Mouse (Mus musculus) limb, embryonic 15.5 days (tissue): ENCODE measurements around the gene Lrrc10. TPM values are rescaled to one million over a fixed set of nuclear protein-coding genes. Genes with fewer than 3 reads are reported as not detected.

Source experiments
- ATAC-seq: fragments of 200-750 bp; cut with Nextera tagmentation; 2 replicates; pipeline ENCODE4 v1.8.0; 2017; ENCODE audit warnings: low read depth, moderate TSS enrichment; ENCODE audit not compliant: insufficient number of reproducible peaks, low FRiP score, low TSS enrichment
- H3K27ac ChIP-seq: fragments of 300-500 bp; sonication (generic); 2 replicates; pipeline ENCODE4 v1.5.1; 2015; ENCODE audit warnings: moderate library complexity, mild to moderate bottlenecking, inconsistent platforms
- H3K27me3 ChIP-seq: fragments of 300-500 bp; sonication (generic); 2 replicates; pipeline ENCODE4 v1.6.1; 2015; ENCODE audit warnings: inconsistent platforms
- H3K36me3 ChIP-seq: fragments of 300-500 bp; sonication (generic); 2 replicates; pipeline ENCODE4 v1.6.1; 2015; ENCODE audit warnings: inconsistent platforms
- H3K4me1 ChIP-seq: fragments of 300-500 bp; sonication (generic); 2 replicates; pipeline ENCODE4 v1.6.1; 2015; ENCODE audit warnings: inconsistent platforms
- H3K4me2 ChIP-seq: fragments of 300-500 bp; sonication (generic); 2 replicates; pipeline ENCODE4 v1.6.1; 2015; ENCODE audit warnings: mild to moderate bottlenecking, inconsistent platforms
- H3K4me3 ChIP-seq: fragments of 300-500 bp; sonication (generic); 2 replicates; pipeline ENCODE4 v1.5.1; 2015; ENCODE audit warnings: mild to moderate bottlenecking, inconsistent platforms
- H3K9ac ChIP-seq: fragments of 300-500 bp; sonication (generic); 2 replicates; pipeline ENCODE4 v1.6.1; 2015; ENCODE audit warnings: inconsistent platforms
- H3K9me3 ChIP-seq: fragments of 300-500 bp; sonication (generic); 2 replicates; pipeline ENCODE4 v1.6.1; 2016; ENCODE audit warnings: inconsistent platforms
- WGBS: fragments of 180-500 bp; shearing (Covaris S2); methylation state at CpG from one replicate; pipeline ENCODE4 v1.1.7; 2015; 5-methylcytosine and 5-hydroxymethylcytosine counted together
- polyA plus RNA-seq: library from polyadenylated mRNA; unstranded; fragments of >200 nt; fragmentation: Nextera tagmentation; extraction: Ambion mirVana; gene quantifications from 2 replicates; pipeline ENCODE4 v1.2.1, GENCODE M21; 2015

The Lrrc10 gene
- polyA plus RNA-seq, 1 experiment from 2014 or later, result not detected

DNA sequence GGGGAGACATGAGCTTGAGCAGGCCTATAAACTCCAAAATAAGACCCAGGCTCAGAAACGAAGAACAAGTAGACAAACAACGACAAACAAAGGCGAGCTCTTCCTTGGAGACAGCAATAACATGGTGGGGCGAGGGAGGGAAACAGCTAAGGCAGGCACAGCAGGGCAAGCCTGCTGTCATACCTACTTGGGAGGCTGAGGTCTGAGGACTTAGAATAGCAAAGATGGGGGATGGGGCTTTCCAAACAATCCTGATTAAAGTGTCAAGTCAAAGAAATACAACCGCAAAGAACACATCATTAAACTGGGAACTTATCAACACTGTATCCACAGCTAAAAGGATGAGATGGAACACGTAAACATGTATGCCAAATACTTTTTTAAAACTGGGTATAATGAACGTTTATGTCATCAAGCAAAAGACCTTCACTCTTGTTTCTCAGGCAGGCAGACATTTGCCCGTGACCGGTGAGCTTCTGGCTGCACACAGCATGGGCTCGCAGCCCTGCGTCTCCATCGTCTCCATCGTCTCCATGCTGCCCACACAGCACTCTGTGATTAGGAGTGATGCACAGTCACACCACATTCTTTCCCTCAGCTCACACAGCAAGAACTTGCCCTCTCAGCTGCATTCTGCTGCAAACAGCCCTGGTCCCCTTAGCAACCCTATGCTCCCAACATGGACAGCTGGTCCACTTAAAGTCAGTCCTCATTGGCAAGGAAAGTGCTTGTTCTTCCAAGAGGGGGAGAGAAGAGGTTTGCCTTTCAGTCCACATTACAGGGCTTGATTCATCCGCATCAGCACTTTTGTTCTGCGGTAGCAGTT lies 49.6 kb downstream of the Lrrc10 start:
- H3K4me3 ChIP-seq, result no peak overlapping the region
- H3K4me2 ChIP-seq, result no peak overlapping the region
- peaks cover 4% of the 10 kb centered on the region; the same call in 1 of the 2 replicates for H3K36me3 ChIP-seq
- H3K4me1 ChIP-seq, result peaks cover 6% of the 10 kb centered on the region; the same call in 1 of the 2 replicates
- no peak overlapping the region for H3K9ac ChIP-seq
- 66% methylated on average over 15 of the region's 15 CpGs for WGBS
- no peak for ATAC-seq
- H3K27ac ChIP-seq, result 0 out of 2 replicates have a peak overlapping the region, but pooled peaks have one; percentile 8
- no peaks in the 10 kb centered on the region for H3K27me3 ChIP-seq
- H3K9me3 ChIP-seq, result no peaks in the 10 kb centered on the region

DNA sequence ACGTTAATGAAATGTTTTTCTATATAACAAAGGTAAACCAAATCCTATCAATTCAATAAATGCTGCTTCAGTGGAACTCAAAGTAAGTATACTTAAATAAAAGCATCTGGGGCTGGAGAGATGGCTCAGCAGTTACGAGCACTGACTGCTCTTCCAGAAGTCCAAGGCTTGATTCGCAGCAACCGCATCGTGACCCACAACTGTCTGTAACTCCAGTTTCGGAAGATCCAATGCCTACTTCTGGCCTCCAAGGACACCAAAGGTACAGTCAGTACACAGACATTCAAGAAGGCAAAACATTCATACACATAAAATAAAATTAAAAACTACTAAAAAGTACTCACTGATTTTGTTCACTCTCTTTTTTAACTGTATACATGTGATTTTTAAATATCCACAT lies 51.0 kb downstream of the Lrrc10 start:
- WGBS, result 77% methylated on average over 6 of the region's 6 CpGs
- no peaks in the 10 kb centered on the region for H3K27me3 ChIP-seq
- H3K36me3 ChIP-seq, result peaks cover 4% of the 10 kb centered on the region; the same call in 1 of the 2 replicates
- H3K4me2 ChIP-seq, result no peak overlapping the region
- no peak overlapping the region for H3K4me3 ChIP-seq
- H3K27ac ChIP-seq, result no peak overlapping the region
- peaks cover 4% of the 10 kb centered on the region; the same call in 1 of the 2 replicates for H3K4me1 ChIP-seq
- H3K9me3 ChIP-seq, result no peaks in the 10 kb centered on the region
- no peak overlapping the region for H3K9ac ChIP-seq
- no peak for ATAC-seq

Other genes with a start within 250 kb of the Lrrc10 start
- gene Myrfl, start 148.4 kb upstream of the Lrrc10 start, polyA plus RNA-seq, result 0.17 and 0.19 TPM in 2 replicates
- 25.0 and 29.2 TPM in 2 replicates for gene Rab3ip, start 94.6 kb upstream of the Lrrc10 start, polyA plus RNA-seq
- gene Gm10271, start 72.7 kb upstream of the Lrrc10 start, polyA plus RNA-seq, result not detected in 2 replicates
- 0.90 and 2.6 TPM in 2 replicates for gene Best3, start 59.0 kb upstream of the Lrrc10 start, polyA plus RNA-seq
- gene Cct2, start 18.5 kb downstream of the Lrrc10 start, polyA plus RNA-seq, result 210 and 233 TPM in 2 replicates
- 18.5 and 20.6 TPM in 2 replicates for gene Frs2, start 103.2 kb downstream of the Lrrc10 start, polyA plus RNA-seq
- gene Yeats4, start 179.2 kb downstream of the Lrrc10 start, polyA plus RNA-seq, result 52.5 and 54.9 TPM in 2 replicates
- gene 9530003J23Rik, start 193.4 kb downstream of the Lrrc10 start, polyA plus RNA-seq, result not detected in 2 replicates
- gene Lyz2, start 237.0 kb downstream of the Lrrc10 start, polyA plus RNA-seq, result 119 and 143 TPM in 2 replicates
- gene Lyz1, start 247.5 kb downstream of the Lrrc10 start, polyA plus RNA-seq, result 0.12 and 0.27 TPM in 2 replicates